Mouse (Mus musculus) liver, embryonic 15.5 days (tissue): ENCODE results near the gene Stk10. TPM values are rescaled to one million over a fixed set of nuclear protein-coding genes. Genes with fewer than 3 reads are reported as not detected.
"Not testable (repeated sequence)": the region's sequence is repeated elsewhere in the genome, so short reads cannot be mapped to it uniquely, and the experiment has no call there.

Experiments used
- ATAC-seq: fragments of 200-750 bp; cut with Nextera tagmentation; 2 replicates; pipeline ENCODE4 v1.8.0; 2017; ENCODE audit warnings: moderate number of reproducible peaks, mild to moderate bottlenecking, moderate library complexity; ENCODE audit not compliant: insufficient read depth
- H3K27ac ChIP-seq: fragments of 300-500 bp; sonication (generic); replicated peaks from 2 replicates; pipeline ENCODE4 v1.5.1; 2015; ENCODE audit warnings: mild to moderate bottlenecking, inconsistent platforms
- H3K27me3 ChIP-seq: fragments of 300-500 bp; sonication (generic); 2 replicates; pipeline ENCODE4 v1.6.1; 2015; ENCODE audit warnings: mild to moderate bottlenecking, inconsistent platforms
- H3K36me3 ChIP-seq: fragments of 300-500 bp; sonication (generic); replicated peaks from 2 replicates; pipeline ENCODE4 v1.6.1; 2015; ENCODE audit warnings: moderate library complexity, mild to moderate bottlenecking, inconsistent platforms
- H3K4me1 ChIP-seq: fragments of 300-500 bp; sonication (generic); replicated peaks from 2 replicates; pipeline ENCODE4 v1.6.1; 2015; ENCODE audit warnings: inconsistent platforms
- H3K4me2 ChIP-seq: fragments of 300-500 bp; sonication (generic); 2 replicates; pipeline ENCODE4 v1.6.1; 2015; ENCODE audit warnings: moderate library complexity, mild to moderate bottlenecking, inconsistent platforms
- H3K4me3 ChIP-seq: fragments of 300-500 bp; sonication (generic); replicated peaks from 2 replicates; pipeline ENCODE4 v1.5.1; 2015; ENCODE audit warnings: mild to moderate bottlenecking, inconsistent platforms
- H3K9ac ChIP-seq: fragments of 300-500 bp; sonication (generic); 2 replicates; pipeline ENCODE4 v1.6.1; 2015; ENCODE audit warnings: moderate library complexity, mild to moderate bottlenecking, inconsistent platforms
- H3K9me3 ChIP-seq: fragments of 300-500 bp; sonication (generic); replicated peaks from 2 replicates; pipeline ENCODE4 v1.6.1; 2016; ENCODE audit warnings: inconsistent platforms
- WGBS: fragments of 180-500 bp; shearing (Covaris S2); methylation state at CpG from one replicate; pipeline ENCODE4 v1.1.7; 2015; ENCODE audit warnings: mixed read lengths; ENCODE audit not compliant: insufficient replicate concordance; 5-methylcytosine and 5-hydroxymethylcytosine counted together
- polyA plus RNA-seq: library from polyadenylated mRNA; unstranded; fragments of >200 nt; fragmentation: Nextera tagmentation; extraction: Ambion mirVana; gene quantifications from 2 replicates; pipeline ENCODE4 v1.2.1, GENCODE M21; 2015

Stk10 gene
- polyA plus RNA-seq, 1 experiment from 2014 or later, result 4.3 TPM

DNA sequence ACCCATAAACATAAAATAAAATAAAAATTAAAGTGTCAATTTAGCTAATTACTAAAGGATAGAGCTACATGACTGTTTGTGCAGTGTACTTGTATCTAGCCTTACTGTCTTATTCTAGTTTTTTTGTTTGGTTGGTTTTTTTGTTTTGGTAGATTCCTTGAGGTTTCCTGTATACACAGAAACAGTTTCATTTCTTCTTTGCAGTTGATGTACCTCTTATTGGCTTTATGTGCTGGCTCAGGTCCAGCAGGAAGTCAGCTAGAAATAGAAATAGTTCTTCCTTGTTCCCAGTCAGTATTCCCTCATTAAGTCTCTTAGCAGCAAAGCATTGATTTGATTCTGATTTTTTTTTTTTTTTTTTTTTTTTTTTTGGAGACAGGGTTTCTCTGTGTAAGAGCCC, 74.2 kb downstream of the Stk10 start:
- Histone ChIP-seq H3K27ac (no peak overlapping the region), H3K9ac (no peak overlapping the region), H3K36me3 (peaks cover 5% of the 10 kb centered on the region; the same call in 1 of the 2 replicates), H3K9me3 (no peaks in the 10 kb centered on the region), H3K4me2 (no peak overlapping the region), H3K4me3 (no peak overlapping the region), H3K27me3 (no peaks in the 10 kb centered on the region), H3K4me1 (no peaks in the 10 kb centered on the region; the same call in 1 of the 2 replicates)
- ATAC-seq, result no peak

DNA sequence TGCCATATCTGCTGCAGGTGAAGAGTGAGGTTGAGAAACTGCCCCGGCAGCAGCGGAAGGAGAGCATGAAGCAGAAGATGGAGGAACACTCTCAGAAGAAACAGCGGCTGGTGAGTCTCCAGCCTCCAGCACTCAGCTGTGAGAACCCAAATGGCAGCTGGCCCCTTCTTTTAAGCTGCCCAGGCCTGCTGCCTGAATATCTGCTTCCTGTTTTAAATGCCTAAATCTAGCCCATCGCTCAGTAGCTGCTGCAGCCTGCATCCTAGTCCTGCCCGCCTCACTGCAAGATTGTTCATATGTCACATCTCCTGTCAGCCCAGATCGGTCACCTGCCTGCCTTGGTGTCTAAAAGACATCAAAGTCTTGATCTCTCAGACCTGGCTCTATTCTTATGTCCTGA, 77.5 kb downstream of the Stk10 start:
- no peaks in the 10 kb centered on the region; the same call in 1 of the 2 replicates for H3K4me1 ChIP-seq
- no peak overlapping the region for H3K9ac ChIP-seq
- no peak overlapping the region for H3K27ac ChIP-seq
- no peaks in the 10 kb centered on the region for H3K9me3 ChIP-seq
- H3K36me3 ChIP-seq, result peaks cover 9% of the 10 kb centered on the region; the same call in 1 of the 2 replicates
- no peak for ATAC-seq
- no peak overlapping the region for H3K4me3 ChIP-seq
- no peak overlapping the region for H3K4me2 ChIP-seq
- no peaks in the 10 kb centered on the region for H3K27me3 ChIP-seq
- WGBS, result 83% methylated on average over 6 of the region's 6 CpGs

DNA sequence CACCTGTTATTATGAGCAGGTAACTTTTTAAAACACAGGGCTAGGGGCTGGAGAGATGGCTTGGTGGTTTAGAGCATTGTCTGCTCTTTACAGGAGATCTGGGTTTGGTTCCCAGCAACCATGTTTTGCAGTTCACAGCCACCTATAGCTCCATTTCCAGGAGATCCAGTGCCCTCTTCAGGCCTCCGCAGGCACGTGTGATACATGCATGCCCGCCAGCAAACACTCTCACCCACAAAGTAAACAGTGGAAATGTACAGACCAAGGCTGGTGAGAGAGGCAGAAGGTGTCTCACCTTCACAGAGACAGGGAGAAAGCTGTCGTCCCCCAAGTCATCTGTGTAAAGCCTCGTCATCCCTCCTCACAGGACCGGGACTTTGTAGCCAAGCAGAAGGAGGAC, 79.2 kb downstream of the Stk10 start:
- Histone ChIP-seq H3K27me3 (no peaks in the 10 kb centered on the region), H3K9ac (no peak overlapping the region), H3K9me3 (no peaks in the 10 kb centered on the region), H3K4me3 (no peak overlapping the region), H3K36me3 (peaks cover 17% of the 10 kb centered on the region), H3K4me1 (no peaks in the 10 kb centered on the region; the same call in 1 of the 2 replicates), H3K27ac (no peak overlapping the region), H3K4me2 (no peak overlapping the region)
- WGBS, result 75% methylated on average over 6 of the region's 6 CpGs
- ATAC-seq, result no peak

DNA sequence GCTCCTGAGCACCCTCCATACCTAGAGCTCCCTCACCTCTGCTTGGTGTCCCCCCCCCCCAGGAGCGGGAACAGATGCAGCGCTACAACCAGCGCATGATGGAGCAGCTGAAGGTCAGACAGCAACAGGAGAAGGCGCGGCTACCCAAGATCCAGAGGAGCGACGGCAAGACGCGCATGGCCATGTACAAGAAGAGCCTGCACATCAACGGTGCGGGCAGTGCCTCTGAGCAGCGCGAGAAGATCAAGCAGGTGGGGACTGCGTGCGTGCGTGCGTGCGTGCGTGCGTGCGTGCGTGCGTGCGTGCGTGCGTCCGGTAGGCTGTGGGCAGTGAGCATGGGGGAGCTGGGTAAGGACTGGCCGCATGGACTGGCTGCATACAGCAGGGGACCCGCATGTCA, 81.4 kb downstream of the Stk10 start:
- Histone ChIP-seq H3K9me3 (no peaks in the 10 kb centered on the region), H3K27me3 (no peaks in the 10 kb centered on the region), H3K4me2 (no peak overlapping the region), H3K27ac (no peak overlapping the region), H3K36me3 (peaks cover 17% of the 10 kb centered on the region), H3K9ac (no peak overlapping the region), H3K4me3 (no peak overlapping the region), H3K4me1 (peaks cover 8% of the 10 kb centered on the region; the same call in 1 of the 2 replicates)
- WGBS, result 94% methylated on average over 29 of the region's 29 CpGs
- no peak for ATAC-seq

DNA sequence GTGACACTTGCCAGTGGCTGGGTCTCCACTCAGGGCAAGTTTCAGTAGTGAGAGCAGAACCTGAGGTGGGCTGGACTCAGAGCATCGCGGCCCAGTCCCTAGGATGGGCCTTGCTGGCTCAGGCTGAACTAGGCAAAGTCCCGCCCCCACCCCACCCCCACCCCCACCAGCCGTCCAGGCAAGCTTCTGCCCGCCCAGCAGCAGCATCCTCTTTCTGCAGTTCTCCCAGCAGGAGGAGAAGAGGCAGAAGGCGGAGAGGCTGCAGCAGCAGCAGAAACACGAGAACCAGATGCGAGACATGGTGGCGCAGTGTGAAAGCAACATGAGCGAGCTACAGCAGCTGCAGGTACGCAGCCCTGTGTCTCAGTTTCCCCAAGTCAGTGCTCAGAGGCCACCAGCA, 82.5 kb downstream of the Stk10 start:
- no peak for ATAC-seq
- H3K4me2 ChIP-seq, result no peak overlapping the region
- H3K9me3 ChIP-seq, result no peaks in the 10 kb centered on the region

DNA sequence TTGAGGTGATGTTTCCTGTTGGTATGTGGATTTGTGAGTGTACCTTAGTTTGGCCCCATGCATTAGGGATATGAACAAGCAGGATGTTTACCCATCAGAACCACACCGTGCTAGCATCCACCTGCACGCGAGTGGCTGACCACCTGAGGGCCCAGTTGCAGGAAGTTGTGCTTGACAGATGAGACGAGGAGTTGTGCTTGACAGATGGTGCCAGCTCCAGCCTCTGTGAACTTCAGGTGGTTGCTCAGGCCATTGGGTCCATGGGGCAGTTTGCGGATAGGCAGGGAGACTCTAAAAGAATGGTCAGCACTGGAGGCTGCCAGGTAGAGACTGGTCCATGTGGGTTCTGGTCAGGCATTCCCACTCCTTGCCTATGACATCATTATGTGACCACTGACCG, 83.0 kb downstream of the Stk10 start:
- 65% methylated on average over 6 of the region's 6 CpGs for WGBS
- Histone ChIP-seq H3K4me2 (no peak overlapping the region), H3K27me3 (no peaks in the 10 kb centered on the region), H3K9ac (no peak overlapping the region), H3K9me3 (no peaks in the 10 kb centered on the region), H3K4me3 (no peak overlapping the region), H3K4me1 (peaks cover 8% of the 10 kb centered on the region; the same call in 1 of the 2 replicates), H3K36me3 (peaks cover 17% of the 10 kb centered on the region; the same call in 1 of the 2 replicates), H3K27ac (no peak overlapping the region)
- ATAC-seq, result no peak

More for the DNA sequence above, 82.5 kb downstream of the Stk10 start:
- H3K36me3 ChIP-seq, result peaks cover 17% of the 10 kb centered on the region
- H3K27me3 ChIP-seq, result no peaks in the 10 kb centered on the region
- H3K4me1 ChIP-seq, result peaks cover 8% of the 10 kb centered on the region; the same call in 1 of the 2 replicates
- no peak overlapping the region for H3K4me3 ChIP-seq
- WGBS, result 60% methylated on average over 11 of the region's 11 CpGs
- no peak overlapping the region for H3K9ac ChIP-seq
- no peak overlapping the region for H3K27ac ChIP-seq

DNA sequence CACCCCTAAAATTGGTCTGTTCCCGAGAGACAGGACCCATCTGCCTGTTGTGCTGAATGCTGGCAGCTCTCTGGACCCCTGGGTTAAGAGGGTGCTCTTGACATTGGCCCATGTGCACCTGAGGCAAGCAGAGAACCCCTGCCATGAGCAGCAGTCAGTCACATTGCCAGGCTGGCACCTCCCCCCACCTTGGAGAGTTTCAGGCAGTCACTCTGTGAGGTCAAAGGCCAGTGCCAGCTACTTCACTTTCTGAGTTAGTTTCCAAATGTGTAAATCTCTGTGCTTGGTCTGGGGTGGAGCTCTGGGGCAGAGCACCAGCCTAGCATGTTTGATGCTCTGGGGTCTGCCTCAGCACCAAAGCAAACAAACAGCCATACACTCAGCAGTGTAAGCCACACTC, 84.9 kb downstream of the Stk10 start:
- Histone ChIP-seq H3K9ac (no peak overlapping the region), H3K9me3 (no peaks in the 10 kb centered on the region), H3K27me3 (no peaks in the 10 kb centered on the region), H3K36me3 (peaks cover 8% of the 10 kb centered on the region; the same call in 1 of the 2 replicates), H3K4me3 (no peak overlapping the region), H3K27ac (no peak overlapping the region), H3K4me2 (no peak overlapping the region), H3K4me1 (peaks cover 8% of the 10 kb centered on the region; the same call in 1 of the 2 replicates)
- WGBS, result 76% methylated on average over 1 of the region's 1 CpGs
- ATAC-seq, result no peak

DNA sequence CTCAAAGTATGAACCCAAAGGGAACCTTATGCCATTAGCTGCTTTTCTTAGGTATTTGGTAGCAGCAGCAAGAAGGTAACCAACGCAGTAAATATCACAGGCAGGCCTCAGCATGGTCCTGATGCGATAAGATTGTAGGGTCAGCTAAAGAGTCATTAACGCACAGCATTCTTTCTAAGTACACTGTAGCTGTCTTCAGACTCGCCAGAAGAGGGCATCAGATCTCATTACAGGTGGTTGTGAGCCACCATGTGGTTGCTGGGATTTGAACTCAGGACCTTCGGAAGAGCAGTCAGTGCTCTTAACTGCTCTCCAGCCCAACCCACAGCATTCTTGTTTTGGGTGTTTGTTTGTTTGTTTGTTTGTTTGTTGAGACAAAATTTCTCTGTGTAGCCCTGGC, 85.5 kb downstream of the Stk10 start:
- not testable (repeated sequence) for H3K27ac ChIP-seq
- WGBS, result 66% methylated on average over 5 of the region's 5 CpGs

DNA sequence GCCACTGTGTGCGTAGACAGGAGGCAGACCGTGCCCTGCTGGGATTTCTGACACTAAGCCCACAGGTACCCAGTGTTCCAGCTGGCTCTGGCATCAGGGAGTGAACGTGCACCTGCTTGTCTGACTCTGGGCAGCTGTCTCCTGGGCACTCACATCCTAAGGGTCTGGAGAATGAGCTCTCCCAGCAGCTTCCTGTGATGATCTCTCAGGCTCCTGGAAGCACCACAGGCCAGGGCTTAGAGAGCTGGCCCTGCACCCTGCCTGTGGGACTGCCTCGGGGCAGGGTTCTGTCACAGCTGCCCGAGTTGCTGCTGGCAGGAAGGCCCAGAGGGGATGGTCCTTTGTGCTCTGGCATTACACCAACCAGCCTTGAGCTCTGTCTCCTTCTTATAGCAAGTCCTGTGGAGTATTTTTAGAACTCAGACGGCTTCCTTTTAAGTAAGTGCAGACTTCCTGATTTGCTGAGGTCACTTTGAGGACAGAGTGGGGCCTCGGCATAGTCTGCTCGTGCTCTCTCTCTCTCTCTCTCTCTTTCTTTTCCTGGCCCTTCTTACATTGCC, 86.2 kb downstream of the Stk10 start:
- Histone ChIP-seq H3K27ac (no peak overlapping the region), H3K4me3 (no peak overlapping the region), H3K4me1 (peaks cover 8% of the 10 kb centered on the region; the same call in 1 of the 2 replicates), H3K9ac (no peak overlapping the region), H3K36me3 (peaks cover 8% of the 10 kb centered on the region; the same call in 1 of the 2 replicates), H3K4me2 (no peak overlapping the region), H3K9me3 (no peaks in the 10 kb centered on the region), H3K27me3 (no peaks in the 10 kb centered on the region)
- 37% methylated on average over 8 of the region's 8 CpGs for WGBS
- ATAC-seq, result peak; percentile 60; the same call in 1 of the 2 replicates

More for the DNA sequence above, 85.5 kb downstream of the Stk10 start:
- not testable (repeated sequence) for H3K27me3 ChIP-seq, H3K9ac ChIP-seq, H3K4me1 ChIP-seq, H3K4me3 ChIP-seq, ATAC-seq, H3K36me3 ChIP-seq, H3K9me3 ChIP-seq, H3K4me2 ChIP-seq

DNA sequence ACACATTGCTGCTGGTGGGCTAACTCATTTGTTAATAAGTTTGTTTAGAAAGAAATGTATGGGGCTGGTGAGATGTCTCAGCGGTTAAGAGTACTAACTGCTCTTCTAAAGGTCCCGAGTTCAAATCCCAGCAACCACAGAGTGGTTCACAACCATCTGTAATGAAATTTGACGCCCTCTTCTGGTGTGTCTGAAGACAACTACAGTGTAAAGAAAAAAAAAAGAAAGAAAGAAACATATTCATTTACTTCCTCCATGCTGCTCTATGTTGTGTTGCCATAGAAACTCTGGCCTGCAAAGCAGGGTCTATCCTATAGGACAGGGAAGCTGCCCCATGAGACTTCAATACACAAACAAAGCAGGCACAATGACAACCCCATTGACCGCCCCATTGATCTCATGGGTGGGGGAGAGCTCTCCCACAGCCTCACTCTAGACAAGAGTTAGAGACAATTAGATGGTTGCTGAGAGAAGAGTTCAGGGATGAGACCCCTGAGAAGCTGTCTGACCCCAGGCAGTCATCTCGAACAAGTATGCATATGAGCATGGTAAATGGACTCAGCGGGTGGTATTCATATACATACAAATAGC, 86.9 kb downstream of the Stk10 start:
- H3K9me3 ChIP-seq, result no peaks in the 10 kb centered on the region
- no peak for ATAC-seq
- H3K27ac ChIP-seq, result no peak overlapping the region
- peaks cover 8% of the 10 kb centered on the region; the same call in 1 of the 2 replicates for H3K36me3 ChIP-seq
- H3K4me2 ChIP-seq, result no peak overlapping the region
- WGBS, result 65% methylated on average over 6 of the region's 6 CpGs
- H3K9ac ChIP-seq, result no peak overlapping the region
- no peak overlapping the region for H3K4me3 ChIP-seq
- H3K4me1 ChIP-seq, result peaks cover 8% of the 10 kb centered on the region; the same call in 1 of the 2 replicates
- H3K27me3 ChIP-seq, result no peaks in the 10 kb centered on the region

DNA sequence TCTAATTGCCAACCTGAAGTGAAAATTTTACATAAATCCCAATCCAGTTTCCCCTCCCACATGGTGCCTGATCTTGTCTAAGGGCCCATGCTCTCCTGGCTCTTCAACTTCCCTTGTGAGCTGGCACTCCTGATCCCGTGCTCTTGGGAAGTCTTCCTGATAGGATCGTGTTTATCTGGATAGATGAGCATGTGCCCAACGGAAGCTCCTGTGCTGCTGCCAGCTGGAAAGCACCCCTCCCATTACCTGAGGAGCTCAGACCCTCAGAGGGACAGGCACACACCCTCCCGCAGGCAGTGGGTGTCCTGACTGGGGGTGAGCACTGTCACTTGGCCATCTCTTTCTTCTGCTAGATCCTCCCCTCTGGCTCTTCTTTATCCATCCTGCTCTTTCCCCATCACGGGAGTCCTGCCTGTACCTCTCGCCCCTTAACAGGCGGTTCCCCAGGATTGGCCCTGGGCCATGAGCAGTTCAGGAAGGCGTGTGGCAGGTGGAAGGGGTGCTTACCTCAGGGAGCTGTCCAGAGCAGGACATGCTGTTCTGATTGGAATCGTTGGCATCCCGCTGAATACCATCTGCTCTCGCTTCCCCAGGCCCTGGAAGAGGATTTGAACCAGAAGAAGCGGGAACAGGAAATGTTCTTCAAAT, 88.8 kb downstream of the Stk10 start:
- no peaks in the 10 kb centered on the region for H3K9me3 ChIP-seq
- no peaks in the 10 kb centered on the region for H3K27me3 ChIP-seq
- no peak overlapping the region for H3K4me3 ChIP-seq
- H3K9ac ChIP-seq, result no peak overlapping the region
- H3K27ac ChIP-seq, result no peak overlapping the region
- WGBS, result 69% methylated on average over 12 of the region's 12 CpGs
- no peak overlapping the region for H3K4me2 ChIP-seq
- no peak for ATAC-seq
- peaks cover 8% of the 10 kb centered on the region; the same call in 1 of the 2 replicates for H3K4me1 ChIP-seq
- no peaks in the 10 kb centered on the region; the same call in 1 of the 2 replicates for H3K36me3 ChIP-seq
